Mouse (Mus musculus): ENCODE data around the gene Prf1. TPM values are rescaled to one million over a fixed set of nuclear protein-coding genes. Genes with fewer than 3 reads are reported as not detected.

Gene Prf1
- polyA plus RNA-seq, 1 experiment from 2014 or later, result 0.07 TPM

GRCm38 (mm10) chr10:61339216-61339615 lies 41.6 kb downstream of the Prf1 start:
- Histone ChIP-seq H3K9ac (ENCODE audit: low read length) (no peak overlapping the region), H3K27me3 (ENCODE audit: control insufficient read depth, insufficient read depth, low read length) (no peaks in the 10 kb centered on the region), H3K9me3 (ENCODE audit: control insufficient read depth, low read length) (no peaks in the 10 kb centered on the region), H3K36me3 (ENCODE audit: control insufficient read depth, insufficient read depth, low read length) (no peaks in the 10 kb centered on the region), H3K4me1 (ENCODE audit: control insufficient read depth, insufficient read depth, low read length) (no peaks in the 10 kb centered on the region), H3K4me2 (no peak overlapping the region), H3K4me3 (ENCODE audit: low read depth, low read length) (no peak overlapping the region), H3K27ac (ENCODE audit: low read depth, low read length) (no peak overlapping the region)
- ATAC-seq (ENCODE audit: low FRiP score), result no peak
- no peak for DNase-seq (ENCODE audit: low spot score, missing footprints)
- WGBS, result 86% methylated on average over 9 of the region's 9 CpGs

- Histone ChIP-seq H3K4me1 (ENCODE audit: control insufficient read depth, insufficient read depth, low read length) (no peaks in the 10 kb centered on the region), H3K27me3 (ENCODE audit: control insufficient read depth, insufficient read depth, low read length) (no peaks in the 10 kb centered on the region), H3K4me2 (no peak overlapping the region), H3K27ac (ENCODE audit: low read depth, low read length) (no peak overlapping the region), H3K4me3 (ENCODE audit: low read depth, low read length) (no peak overlapping the region), H3K9me3 (ENCODE audit: control insufficient read depth, low read length) (no peaks in the 10 kb centered on the region), H3K36me3 (ENCODE audit: control insufficient read depth, insufficient read depth, low read length) (no peaks in the 10 kb centered on the region), H3K9ac (ENCODE audit: low read length) (no peak overlapping the region)
- ATAC-seq (ENCODE audit: low FRiP score), result no peak
- no peak for DNase-seq (ENCODE audit: low spot score, missing footprints)
- 78% methylated on average over 9 of the region's 9 CpGs for WGBS
Observed at GRCm38 (mm10) chr10:61340247-61340646, 42.6 kb downstream of the Prf1 start.

DNA sequence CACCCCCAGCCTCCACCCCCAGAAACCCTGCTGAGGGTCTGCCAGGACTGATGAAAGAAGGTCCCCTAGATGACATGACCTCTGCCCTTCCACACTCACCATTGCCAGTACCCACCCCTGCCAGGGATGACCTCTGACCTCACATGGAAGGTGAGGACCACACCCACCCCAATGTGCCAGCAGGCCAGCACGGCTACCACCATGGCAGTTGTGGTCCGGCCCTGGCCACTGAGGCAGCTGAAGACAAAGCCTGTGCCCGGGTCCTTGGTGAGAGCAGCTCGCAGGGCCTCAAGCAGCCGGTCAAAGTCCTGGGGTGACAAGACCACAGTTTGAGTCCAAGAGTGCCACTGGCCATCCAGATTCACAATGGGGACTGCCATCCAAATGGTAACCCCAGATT lies 43.4 kb downstream of the Prf1 start:
- Histone ChIP-seq H3K9ac (ENCODE audit: low read length) (no peak overlapping the region), H3K36me3 (ENCODE audit: control insufficient read depth, insufficient read depth, low read length) (no peaks in the 10 kb centered on the region), H3K4me1 (ENCODE audit: control insufficient read depth, insufficient read depth, low read length) (no peaks in the 10 kb centered on the region), H3K27ac (ENCODE audit: low read depth, low read length) (no peak overlapping the region), H3K9me3 (ENCODE audit: control insufficient read depth, low read length) (no peaks in the 10 kb centered on the region), H3K4me3 (ENCODE audit: low read depth, low read length) (no peak overlapping the region), H3K27me3 (ENCODE audit: control insufficient read depth, insufficient read depth, low read length) (no peaks in the 10 kb centered on the region), H3K4me2 (no peak overlapping the region)
- 93% methylated on average over 5 of the region's 5 CpGs for WGBS
- ATAC-seq (ENCODE audit: low FRiP score) (no peak), DNase-seq (ENCODE audit: low spot score, missing footprints) (no peak)

GRCm38 (mm10) chr10:61341557-61341956 lies 43.9 kb downstream of the Prf1 start:
- Histone ChIP-seq H3K36me3 (ENCODE audit: control insufficient read depth, insufficient read depth, low read length) (no peaks in the 10 kb centered on the region), H3K4me1 (ENCODE audit: control insufficient read depth, insufficient read depth, low read length) (no peaks in the 10 kb centered on the region), H3K9me3 (ENCODE audit: control insufficient read depth, low read length) (no peaks in the 10 kb centered on the region), H3K9ac (ENCODE audit: low read length) (no peak overlapping the region), H3K4me3 (ENCODE audit: low read depth, low read length) (no peak overlapping the region), H3K27ac (ENCODE audit: low read depth, low read length) (no peak overlapping the region), H3K4me2 (no peak overlapping the region), H3K27me3 (ENCODE audit: control insufficient read depth, insufficient read depth, low read length) (no peaks in the 10 kb centered on the region)
- 72% methylated on average over 6 of the region's 6 CpGs for WGBS
- ATAC-seq (ENCODE audit: low FRiP score), result peak; percentile 56
- DNase-seq (ENCODE audit: low spot score, missing footprints), result peak; percentile 91

DNA sequence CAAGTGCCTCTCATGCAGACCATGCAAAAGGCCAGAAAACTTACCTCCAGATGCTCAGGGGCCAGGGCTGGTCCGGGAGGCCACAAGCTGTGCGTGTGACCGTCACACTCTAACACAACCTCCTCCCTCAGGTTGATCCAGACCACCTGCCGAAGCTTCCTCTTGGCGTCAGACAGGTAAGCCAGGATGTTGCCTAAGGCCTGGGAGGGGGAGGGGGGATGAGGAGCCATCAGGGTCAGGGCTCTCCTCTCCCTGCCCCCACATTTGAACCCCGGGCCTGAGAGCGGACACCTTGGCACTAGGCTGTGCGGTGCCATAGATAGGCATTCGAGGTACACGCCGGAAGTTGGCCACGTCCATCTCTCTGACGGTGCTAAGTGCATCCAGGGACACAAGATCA lies 45.1 kb downstream of the Prf1 start:
- 93% methylated on average over 13 of the region's 13 CpGs for WGBS
- no peak overlapping the region for H3K9ac ChIP-seq (ENCODE audit: low read length)
- H3K4me1 ChIP-seq (ENCODE audit: control insufficient read depth, insufficient read depth, low read length), result no peaks in the 10 kb centered on the region
- no peak for ATAC-seq (ENCODE audit: low FRiP score)
- H3K4me2 ChIP-seq, result no peak overlapping the region
- H3K36me3 ChIP-seq (ENCODE audit: control insufficient read depth, insufficient read depth, low read length), result no peaks in the 10 kb centered on the region
- H3K27me3 ChIP-seq (ENCODE audit: control insufficient read depth, insufficient read depth, low read length), result no peaks in the 10 kb centered on the region
- H3K27ac ChIP-seq (ENCODE audit: low read depth, low read length), result no peak overlapping the region
- no peak for DNase-seq (ENCODE audit: low spot score, missing footprints)
- H3K9me3 ChIP-seq (ENCODE audit: control insufficient read depth, low read length), result no peaks in the 10 kb centered on the region
- no peak overlapping the region for H3K4me3 ChIP-seq (ENCODE audit: low read depth, low read length)

GRCm38 (mm10) chr10:61343950-61344349 lies 46.3 kb downstream of the Prf1 start:
- Histone ChIP-seq H3K4me2 (no peak overlapping the region), H3K4me3 (ENCODE audit: low read depth, low read length) (no peak overlapping the region), H3K27me3 (ENCODE audit: control insufficient read depth, insufficient read depth, low read length) (no peaks in the 10 kb centered on the region), H3K9ac (ENCODE audit: low read length) (no peak overlapping the region), H3K27ac (ENCODE audit: low read depth, low read length) (no peak overlapping the region), H3K4me1 (ENCODE audit: control insufficient read depth, insufficient read depth, low read length) (no peaks in the 10 kb centered on the region), H3K9me3 (ENCODE audit: control insufficient read depth, low read length) (no peaks in the 10 kb centered on the region), H3K36me3 (ENCODE audit: control insufficient read depth, insufficient read depth, low read length) (no peaks in the 10 kb centered on the region)
- ATAC-seq (ENCODE audit: low FRiP score) (no peak), DNase-seq (ENCODE audit: low spot score, missing footprints) (peak; percentile 95)
- 54% methylated on average over 8 of the region's 8 CpGs for WGBS

- WGBS, result 83% methylated on average over 8 of the region's 8 CpGs
Observed at GRCm38 (mm10) chr10:61345179-61345578, 47.5 kb downstream of the Prf1 start.

DNA sequence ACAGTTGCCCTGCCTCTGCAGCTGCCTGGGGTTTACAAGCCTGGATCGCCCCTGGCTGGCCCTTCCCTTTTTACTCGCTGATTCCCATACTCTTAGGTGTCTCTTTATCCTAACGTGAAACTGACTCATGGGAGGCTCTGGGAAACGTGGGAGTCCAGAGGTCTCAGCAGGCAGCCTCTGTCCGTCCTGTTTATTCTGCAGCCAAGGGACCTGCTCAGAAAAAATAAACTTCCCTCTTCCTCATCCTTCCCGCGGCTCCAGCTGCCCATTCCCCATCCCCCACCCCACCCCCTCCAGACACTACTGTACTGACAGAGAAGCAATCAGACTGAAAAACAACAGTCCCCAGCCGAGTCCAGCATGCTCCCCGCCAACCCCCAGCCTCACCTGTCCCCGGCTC lies 48.7 kb downstream of the Prf1 start:
- 0 out of 2 replicates have a peak, but pooled peaks cover 5% of the 10 kb centered on the region for H3K36me3 ChIP-seq (ENCODE audit: control insufficient read depth, insufficient read depth, low read length)
- no peak for ATAC-seq (ENCODE audit: low FRiP score)

More at GRCm38 (mm10) chr10:61345179-61345578, 47.5 kb downstream of the Prf1 start:
- Histone ChIP-seq H3K4me2 (no peak overlapping the region), H3K27ac (ENCODE audit: low read depth, low read length) (no peak overlapping the region), H3K36me3 (ENCODE audit: control insufficient read depth, insufficient read depth, low read length) (0 out of 2 replicates have a peak, but pooled peaks cover 4% of the 10 kb centered on the region), H3K9ac (ENCODE audit: low read length) (no peak overlapping the region), H3K4me3 (ENCODE audit: low read depth, low read length) (no peak overlapping the region), H3K27me3 (ENCODE audit: control insufficient read depth, insufficient read depth, low read length) (no peaks in the 10 kb centered on the region), H3K4me1 (ENCODE audit: control insufficient read depth, insufficient read depth, low read length) (no peaks in the 10 kb centered on the region), H3K9me3 (ENCODE audit: control insufficient read depth, low read length) (no peaks in the 10 kb centered on the region)
- DNase-seq (ENCODE audit: low spot score, missing footprints) (peak; percentile 82), ATAC-seq (ENCODE audit: low FRiP score) (no peak)

DNA sequence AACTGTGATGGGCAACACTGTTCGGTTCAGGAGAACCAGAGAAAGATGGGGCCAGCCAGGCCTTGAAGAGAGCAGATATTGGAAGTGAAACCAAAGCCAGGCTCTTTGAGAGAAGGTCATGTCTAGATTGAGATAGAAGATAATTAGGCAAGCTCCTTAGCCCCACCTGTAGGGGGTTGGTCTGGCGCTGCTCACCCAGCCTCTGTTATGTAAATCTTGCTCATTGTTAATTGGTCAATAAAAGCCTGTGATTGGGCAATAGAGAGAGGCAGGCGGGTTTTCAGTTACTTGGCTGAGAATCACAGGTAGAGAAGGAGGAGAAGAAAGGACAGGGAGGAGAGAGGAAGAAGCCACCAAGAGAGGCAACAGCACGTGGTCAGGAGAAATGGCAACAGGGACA lies 53.6 kb downstream of the Prf1 start:
- ATAC-seq (ENCODE audit: low FRiP score) (no peak), DNase-seq (ENCODE audit: low spot score, missing footprints) (no peak)
- no peak overlapping the region for H3K4me2 ChIP-seq
- H3K36me3 ChIP-seq (ENCODE audit: control insufficient read depth, insufficient read depth, low read length), result 0 out of 2 replicates have a peak, but pooled peaks cover 5% of the 10 kb centered on the region
- H3K4me1 ChIP-seq (ENCODE audit: control insufficient read depth, insufficient read depth, low read length), result no peaks in the 10 kb centered on the region
- WGBS, result 61% methylated on average over 4 of the region's 4 CpGs
- no peaks in the 10 kb centered on the region for H3K9me3 ChIP-seq (ENCODE audit: control insufficient read depth, low read length)
- no peak overlapping the region for H3K4me3 ChIP-seq (ENCODE audit: low read depth, low read length)
- H3K9ac ChIP-seq (ENCODE audit: low read length), result no peak overlapping the region
- H3K27ac ChIP-seq (ENCODE audit: low read depth, low read length), result no peak overlapping the region
- no peaks in the 10 kb centered on the region for H3K27me3 ChIP-seq (ENCODE audit: control insufficient read depth, insufficient read depth, low read length)

More for the DNA sequence above, 48.7 kb downstream of the Prf1 start:
- Histone ChIP-seq H3K9ac (ENCODE audit: low read length) (no peak overlapping the region), H3K27ac (ENCODE audit: low read depth, low read length) (no peak overlapping the region), H3K27me3 (ENCODE audit: control insufficient read depth, insufficient read depth, low read length) (no peaks in the 10 kb centered on the region), H3K4me2 (no peak overlapping the region), H3K9me3 (ENCODE audit: control insufficient read depth, low read length) (no peaks in the 10 kb centered on the region), H3K4me3 (ENCODE audit: low read depth, low read length) (no peak overlapping the region), H3K4me1 (ENCODE audit: control insufficient read depth, insufficient read depth, low read length) (no peaks in the 10 kb centered on the region)
- WGBS, result 43% methylated on average over 10 of the region's 10 CpGs
- peak; percentile 81 for DNase-seq (ENCODE audit: low spot score, missing footprints)

Measured in midbrain, embryonic 11.5 days (tissue).